Mouse (Mus musculus) hindbrain, postnatal 0 days (tissue): ENCODE measurements around the gene Pxylp1. TPM values are rescaled to one million over a fixed set of nuclear protein-coding genes. Genes with fewer than 3 reads are reported as not detected.

Experiments
- ATAC-seq: fragments of 200-750 bp; cut with Nextera tagmentation; 2 replicates; pipeline ENCODE4 v1.8.0; 2017; ENCODE audit warnings: mild to moderate bottlenecking, moderate TSS enrichment, moderate library complexity
- DNase-seq: peaks from one replicate; pipeline ENCODE4 v3.0.0-alpha.2; 2015; ENCODE audit warnings: low spot score
- H3K27ac ChIP-seq: fragments of 300-500 bp; sonication (generic); 2 replicates; pipeline ENCODE4 v1.5.1; 2014; ENCODE audit warnings: mild to moderate bottlenecking
- H3K27me3 ChIP-seq: fragments of 300-500 bp; sonication (generic); 2 replicates; pipeline ENCODE4 v1.6.1; 2014; ENCODE audit warnings: low read length, mixed read lengths; ENCODE audit not compliant: insufficient read depth
- H3K36me3 ChIP-seq: fragments of 300-500 bp; sonication (generic); 2 replicates; pipeline ENCODE4 v1.6.1; 2014; ENCODE audit warnings: low read length, mixed read lengths; ENCODE audit not compliant: insufficient read depth
- H3K4me1 ChIP-seq: fragments of 300-500 bp; sonication (generic); 2 replicates; pipeline ENCODE4 v1.6.1; 2014; ENCODE audit warnings: antibody characterized with exemption, low read length, mixed read lengths; ENCODE audit not compliant: insufficient read depth
- H3K4me2 ChIP-seq: fragments of 300-500 bp; sonication (generic); 2 replicates; pipeline ENCODE4 v1.6.1; 2014; ENCODE audit warnings: low read depth, mild to moderate bottlenecking, low read length, moderate library complexity, mixed read lengths
- H3K4me3 ChIP-seq: fragments of 300-500 bp; sonication (generic); 2 replicates; pipeline ENCODE4 v1.5.1; 2014; ENCODE audit warnings: low read length
- H3K9ac ChIP-seq: fragments of 300-500 bp; sonication (generic); replicated peaks from 2 replicates; pipeline ENCODE4 v1.6.1; 2014; ENCODE audit warnings: mild to moderate bottlenecking, low read length, moderate library complexity, mixed read lengths
- H3K9me3 ChIP-seq: fragments of 300-500 bp; sonication (generic); 2 replicates; pipeline ENCODE4 v1.6.1; 2016; ENCODE audit warnings: low read length, mixed read lengths
- CTCF ChIP-seq: IDR thresholded peaks from 2 replicates; pipeline ENCODE4 v1.5.1; 2016; ENCODE audit warnings: antibody characterized with exemption, control low read depth, low read depth
- WGBS: fragments of 180-500 bp; shearing (Covaris S2); extraction: QIAGEN DNeasy Blood & Tissue Kit; methylation state at CpG from one replicate; pipeline ENCODE4 v1.1.7; 2014; 5-methylcytosine and 5-hydroxymethylcytosine counted together
- polyA plus RNA-seq: library from polyadenylated mRNA; unstranded; fragments of >200 nt; fragmentation: Nextera tagmentation; extraction: Ambion mirVana; gene quantifications from 2 replicates; pipeline ENCODE4 v1.2.1, GENCODE M21; 2015
- total RNA-seq: library from RNA; depleted of rRNA; stranded (reverse); fragments of >200 nt; gene quantifications from 2 replicates; pipeline ENCODE4 v1.2.3, GENCODE M21; 2014

Gene Pxylp1
- total and polyA plus RNA-seq, 2 experiments from 2014 or later, result 23.4 to 28.9 TPM

GRCm38 (mm10) chr9:96882496-96883265, 9.8 kb downstream of the Pxylp1 start:
- Histone ChIP-seq H3K27ac (no peak overlapping the region), H3K9ac (no peak overlapping the region), H3K9me3 (no peaks in the 10 kb centered on the region), H3K4me2 (no peak overlapping the region), H3K27me3 (no peaks in the 10 kb centered on the region), H3K36me3 (no peaks in the 10 kb centered on the region), H3K4me3 (no peak overlapping the region), H3K4me1 (peaks cover 12% of the 10 kb centered on the region)
- WGBS, result 66% methylated on average over 20 of the region's 20 CpGs
- no peak for TF ChIP-seq CTCF
- DNase-seq, result peak; percentile 74
- ATAC-seq, result no peak

- Histone ChIP-seq H3K4me1 (peaks cover 9% of the 10 kb centered on the region), H3K9ac (no peak overlapping the region)
- WGBS, result 68% methylated on average over 6 of the region's 6 CpGs
Observed at GRCm38 (mm10) chr9:96881901-96882300, 10.6 kb downstream of the Pxylp1 start.

GRCm38 (mm10) chr9:96879024-96879423, 13.4 kb downstream of the Pxylp1 start:
- no peak for TF ChIP-seq CTCF
- DNase-seq (no peak), ATAC-seq (no peak)
- H3K4me1 ChIP-seq, result peaks cover 4% of the 10 kb centered on the region; the same call in 1 of the 2 replicates
- H3K27me3 ChIP-seq, result no peaks in the 10 kb centered on the region
- no peak overlapping the region for H3K4me2 ChIP-seq
- no peaks in the 10 kb centered on the region for H3K9me3 ChIP-seq
- H3K27ac ChIP-seq, result no peak overlapping the region
- 76% methylated on average over 6 of the region's 6 CpGs for WGBS
- H3K36me3 ChIP-seq, result no peaks in the 10 kb centered on the region
- H3K9ac ChIP-seq, result no peak overlapping the region
- no peak overlapping the region for H3K4me3 ChIP-seq

More at GRCm38 (mm10) chr9:96881901-96882300, 10.6 kb downstream of the Pxylp1 start:
- no peak overlapping the region for H3K4me3 ChIP-seq
- DNase-seq, result no peak
- no peaks in the 10 kb centered on the region for H3K27me3 ChIP-seq
- no peak for ATAC-seq
- H3K4me2 ChIP-seq, result no peak overlapping the region
- H3K36me3 ChIP-seq, result no peaks in the 10 kb centered on the region
- TF ChIP-seq CTCF, result no peak
- H3K9me3 ChIP-seq, result no peaks in the 10 kb centered on the region
- H3K27ac ChIP-seq, result no peak overlapping the region

- no peak overlapping the region for H3K9ac ChIP-seq
- 0 out of 2 replicates have a peak, but pooled peaks cover 4% of the 10 kb centered on the region for H3K4me1 ChIP-seq
- no peak overlapping the region for H3K27ac ChIP-seq
- TF ChIP-seq CTCF, result no peak
- H3K36me3 ChIP-seq, result no peaks in the 10 kb centered on the region
- no peaks in the 10 kb centered on the region for H3K9me3 ChIP-seq
- WGBS, result 34% methylated on average over 4 of the region's 4 CpGs
- ATAC-seq (0 out of 2 replicates have a peak, but pooled peaks have one; percentile 11), DNase-seq (no peak)
- no peaks in the 10 kb centered on the region for H3K27me3 ChIP-seq
- H3K4me3 ChIP-seq, result no peak overlapping the region
- no peak overlapping the region for H3K4me2 ChIP-seq
Observed at GRCm38 (mm10) chr9:96878464-96878863, 14.0 kb downstream of the Pxylp1 start.

- Histone ChIP-seq H3K9ac (no peak overlapping the region), H3K9me3 (no peaks in the 10 kb centered on the region), H3K4me3 (no peak overlapping the region), H3K4me1 (no peaks in the 10 kb centered on the region), H3K36me3 (no peaks in the 10 kb centered on the region), H3K4me2 (no peak overlapping the region), H3K27me3 (no peaks in the 10 kb centered on the region), H3K27ac (no peak overlapping the region)
- 72% methylated on average over 4 of the region's 4 CpGs for WGBS
- TF ChIP-seq CTCF, result no peak
- no peak for DNase-seq
- ATAC-seq, result no peak
Observed at GRCm38 (mm10) chr9:96875704-96876103, 16.8 kb downstream of the Pxylp1 start.

- no peaks in the 10 kb centered on the region for H3K36me3 ChIP-seq
- H3K4me3 ChIP-seq, result no peak overlapping the region
- H3K9ac ChIP-seq, result no peak overlapping the region
- ATAC-seq (0 out of 2 replicates have a peak, but pooled peaks have one; percentile 22), DNase-seq (no peak)
- no peaks in the 10 kb centered on the region for H3K4me1 ChIP-seq
- H3K27me3 ChIP-seq, result no peaks in the 10 kb centered on the region
- TF ChIP-seq CTCF, result peak; percentile 57
- H3K27ac ChIP-seq, result no peak overlapping the region
- WGBS, result 68% methylated on average over 5 of the region's 5 CpGs
- no peaks in the 10 kb centered on the region for H3K9me3 ChIP-seq
- H3K4me2 ChIP-seq, result no peak overlapping the region
Observed at GRCm38 (mm10) chr9:96873082-96873481, 19.4 kb downstream of the Pxylp1 start.

GRCm38 (mm10) chr9:96870104-96870503, 22.4 kb downstream of the Pxylp1 start:
- H3K27me3 ChIP-seq, result no peaks in the 10 kb centered on the region
- no peak for ATAC-seq

More at GRCm38 (mm10) chr9:96870104-96870503, 22.4 kb downstream of the Pxylp1 start:
- H3K4me1 ChIP-seq, result no peaks in the 10 kb centered on the region
- H3K4me3 ChIP-seq, result no peak overlapping the region
- DNase-seq, result no peak
- H3K36me3 ChIP-seq, result no peaks in the 10 kb centered on the region
- 72% methylated on average over 8 of the region's 8 CpGs for WGBS
- H3K9me3 ChIP-seq, result no peaks in the 10 kb centered on the region
- no peak overlapping the region for H3K9ac ChIP-seq
- H3K27ac ChIP-seq, result no peak overlapping the region
- no peak overlapping the region for H3K4me2 ChIP-seq
- no peak for TF ChIP-seq CTCF
